Mouse (Mus musculus) intestine, postnatal 0 days (tissue): Measurements from ENCODE around the gene 1700012B07Rik. TPM values are rescaled to one million over a fixed set of nuclear protein-coding genes. Genes with fewer than 3 reads are reported as not detected.
A peak's percentile ranks its signal among the peaks of the same experiment; 100 is the strongest.

ENCODE experiments used
- ATAC-seq: fragments of 200-750 bp; cut with Nextera tagmentation; 2 replicates; pipeline ENCODE4 v1.8.0; 2017; ENCODE audit warnings: mild to moderate bottlenecking, moderate TSS enrichment, moderate library complexity
- H3K27ac ChIP-seq: fragments of 300-500 bp; sonication (generic); 2 replicates; pipeline ENCODE4 v1.5.1; 2014; ENCODE audit warnings: mild to moderate bottlenecking, low read depth, low read length, moderate library complexity
- H3K27me3 ChIP-seq: fragments of 300-500 bp; sonication (generic); replicated peaks from 2 replicates; pipeline ENCODE4 v1.6.1; 2014; ENCODE audit warnings: low read length, mixed read lengths; ENCODE audit not compliant: control insufficient read depth, insufficient read depth
- H3K36me3 ChIP-seq: fragments of 300-500 bp; sonication (generic); 2 replicates; pipeline ENCODE4 v1.6.1; 2014; ENCODE audit warnings: mild to moderate bottlenecking, moderate library complexity; ENCODE audit not compliant: control insufficient read depth, insufficient read depth
- H3K4me1 ChIP-seq: fragments of 300-500 bp; sonication (generic); replicated peaks from 2 replicates; pipeline ENCODE4 v1.6.1; 2014; ENCODE audit warnings: antibody characterized with exemption, low read length, mixed read lengths; ENCODE audit not compliant: control insufficient read depth, insufficient read depth
- H3K4me2 ChIP-seq: fragments of 300-500 bp; sonication (generic); replicated peaks from 2 replicates; pipeline ENCODE4 v1.6.1; 2014; ENCODE audit warnings: low read depth, mild to moderate bottlenecking, moderate library complexity
- H3K4me3 ChIP-seq: fragments of 300-500 bp; sonication (generic); 2 replicates; pipeline ENCODE4 v1.5.1; 2014; ENCODE audit warnings: low read depth, low read length
- H3K9ac ChIP-seq: fragments of 300-500 bp; sonication (generic); 2 replicates; pipeline ENCODE4 v1.6.1; 2014; ENCODE audit warnings: mild to moderate bottlenecking, low read depth, low read length
- H3K9me3 ChIP-seq: fragments of 300-500 bp; sonication (generic); 2 replicates; pipeline ENCODE4 v1.6.1; 2016; ENCODE audit warnings: mixed run types; ENCODE audit not compliant: control insufficient read depth
- CTCF ChIP-seq: sonication (generic); IDR thresholded peaks from 2 replicates; pipeline ENCODE4 v1.5.1; 2016; ENCODE audit warnings: low read depth, mild to moderate bottlenecking, control low read depth, antibody characterized with exemption, moderate library complexity
- WGBS: fragments of 180-500 bp; shearing (Covaris S2); extraction: QIAGEN DNeasy Blood & Tissue Kit; methylation state at CpG from one replicate; pipeline ENCODE4 v1.1.7; 2014; 5-methylcytosine and 5-hydroxymethylcytosine counted together
- polyA plus RNA-seq: library from polyadenylated mRNA; unstranded; fragments of >200 nt; fragmentation: Nextera tagmentation; extraction: Ambion mirVana; gene quantifications from 2 replicates; pipeline ENCODE4 v1.2.1, GENCODE M21; 2015

Gene 1700012B07Rik
- polyA plus RNA-seq, 1 experiment from 2014 or later = not detected

DNA sequence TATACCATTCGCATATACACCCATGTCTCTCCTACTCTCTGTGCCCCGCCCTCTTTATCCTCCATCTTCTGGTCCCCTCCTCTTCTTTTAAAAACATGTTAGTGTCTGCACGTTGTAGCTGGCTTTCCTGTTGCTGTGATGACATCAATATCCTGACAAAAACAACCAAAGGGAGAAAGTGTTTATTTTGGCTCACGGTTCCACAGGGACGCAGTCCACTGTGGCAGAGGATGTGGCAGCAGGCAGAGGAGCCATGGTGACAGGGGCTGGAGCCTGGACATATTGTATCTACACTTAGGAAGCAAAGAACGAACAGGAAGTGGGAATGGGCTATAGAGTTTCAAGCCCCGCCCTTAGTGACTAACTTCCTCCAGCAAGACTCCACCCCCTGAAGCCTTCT lies 36.1 kb upstream of the 1700012B07Rik start:
- TF ChIP-seq CTCF = no peak
- ATAC-seq = no peak
- Histone ChIP-seq H3K27ac (no peak overlapping the region), H3K4me3 (no peak overlapping the region), H3K4me1 (no peaks in the 10 kb centered on the region), H3K9me3 (no peaks in the 10 kb centered on the region), H3K4me2 (no peak overlapping the region), H3K27me3 (no peaks in the 10 kb centered on the region), H3K9ac (no peak overlapping the region), H3K36me3 (no peaks in the 10 kb centered on the region)
- WGBS = 85% methylated on average over 7 of the region's 7 CpGs

DNA sequence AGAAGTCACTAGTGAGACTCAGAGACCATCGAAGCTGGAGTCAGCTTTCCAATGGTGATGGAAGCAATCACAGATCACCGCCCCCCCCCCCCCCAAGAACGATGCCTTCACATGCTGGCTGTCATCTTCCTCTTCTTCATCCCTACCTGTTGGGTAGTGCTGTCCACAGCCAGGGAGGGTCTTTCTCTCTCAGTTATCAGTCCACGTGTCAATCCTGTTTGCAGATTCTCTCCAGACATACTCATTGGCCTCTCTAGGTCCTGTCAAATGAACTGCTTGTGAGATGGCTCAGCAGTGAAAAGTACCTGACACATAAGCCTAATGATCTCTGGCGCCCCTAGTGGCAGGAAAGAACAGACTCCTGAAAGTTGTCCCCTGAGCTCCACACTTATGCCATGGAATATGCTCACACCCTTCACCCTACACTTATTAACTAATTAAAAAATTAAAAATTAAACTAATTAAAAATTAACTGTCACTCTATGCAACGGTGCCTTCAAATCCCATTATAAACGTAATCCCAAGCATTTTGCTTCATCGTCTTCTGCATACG lies 35.4 kb upstream of the 1700012B07Rik start:
- no peak overlapping the region for H3K9ac ChIP-seq
- no peak for ATAC-seq
- peak; percentile 83 for TF ChIP-seq CTCF
- H3K9me3 ChIP-seq = no peaks in the 10 kb centered on the region
- no peak overlapping the region for H3K4me2 ChIP-seq
- 66% methylated on average over 9 of the region's 9 CpGs for WGBS
- no peaks in the 10 kb centered on the region for H3K4me1 ChIP-seq
- H3K4me3 ChIP-seq = no peak overlapping the region
- H3K27ac ChIP-seq = no peak overlapping the region
- H3K27me3 ChIP-seq = no peaks in the 10 kb centered on the region
- no peaks in the 10 kb centered on the region for H3K36me3 ChIP-seq

DNA sequence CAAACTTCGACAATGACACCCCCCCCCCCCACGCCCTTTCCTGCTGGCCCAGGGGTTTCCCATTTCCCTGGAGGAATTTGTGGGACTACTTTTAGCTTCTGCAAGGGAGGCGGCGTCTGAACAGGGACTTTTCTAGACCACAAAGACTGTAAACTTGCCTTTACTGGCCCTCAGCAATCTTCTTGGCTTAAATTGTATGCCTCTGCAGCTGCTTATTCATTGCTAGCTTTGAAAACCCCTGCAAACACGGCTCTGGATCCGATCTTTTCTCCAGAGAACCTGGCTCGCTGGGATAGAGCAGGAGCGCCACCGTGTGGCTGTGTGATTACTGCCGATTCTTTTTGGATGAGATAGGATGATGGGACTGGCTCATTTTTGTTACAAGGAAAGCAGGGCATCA lies 32.7 kb upstream of the 1700012B07Rik start:
- H3K4me2 ChIP-seq = peak overlapping the region; percentile 39
- no peaks in the 10 kb centered on the region for H3K4me1 ChIP-seq
- H3K27ac ChIP-seq = no peak overlapping the region
- no peak for ATAC-seq
- no peak overlapping the region for H3K4me3 ChIP-seq
- H3K9me3 ChIP-seq = no peaks in the 10 kb centered on the region
- TF ChIP-seq CTCF = peak; percentile 100
- H3K9ac ChIP-seq = no peak overlapping the region
- H3K27me3 ChIP-seq = no peaks in the 10 kb centered on the region
- no peaks in the 10 kb centered on the region for H3K36me3 ChIP-seq
- WGBS = 4% methylated on average over 10 of the region's 10 CpGs

DNA sequence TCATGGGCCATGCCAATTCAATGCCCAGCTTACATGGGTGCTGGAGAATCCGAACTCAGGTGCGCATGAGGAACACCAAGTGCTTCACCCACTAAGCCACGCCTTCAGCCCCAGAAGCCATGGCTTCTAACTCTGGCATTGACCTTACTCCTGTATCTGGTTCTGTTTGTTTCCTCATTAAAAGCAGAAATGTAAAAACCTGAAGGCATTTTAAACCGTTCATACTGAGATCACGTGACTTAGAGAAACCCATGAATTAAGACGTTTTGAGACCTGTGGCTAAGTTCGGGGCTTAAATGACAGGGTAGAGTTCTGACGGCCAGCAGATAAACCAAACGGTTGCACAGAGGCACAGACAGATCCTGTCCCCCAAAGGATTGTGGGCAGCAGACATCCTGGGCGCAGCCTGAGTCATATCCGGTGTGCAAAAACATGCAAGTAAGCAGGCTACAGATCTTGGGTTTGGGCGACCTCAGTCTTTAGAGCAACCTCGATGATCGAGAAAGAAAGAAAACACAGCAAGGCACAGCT lies 32.2 kb upstream of the 1700012B07Rik start:
- Histone ChIP-seq H3K4me2 (peak overlapping the region; percentile 39), H3K4me3 (no peak overlapping the region), H3K27me3 (no peaks in the 10 kb centered on the region), H3K9me3 (no peaks in the 10 kb centered on the region), H3K27ac (no peak overlapping the region), H3K4me1 (no peaks in the 10 kb centered on the region), H3K9ac (no peak overlapping the region), H3K36me3 (no peaks in the 10 kb centered on the region)
- ATAC-seq = no peak
- TF ChIP-seq CTCF = no peak
- 61% methylated on average over 14 of the region's 14 CpGs for WGBS

DNA sequence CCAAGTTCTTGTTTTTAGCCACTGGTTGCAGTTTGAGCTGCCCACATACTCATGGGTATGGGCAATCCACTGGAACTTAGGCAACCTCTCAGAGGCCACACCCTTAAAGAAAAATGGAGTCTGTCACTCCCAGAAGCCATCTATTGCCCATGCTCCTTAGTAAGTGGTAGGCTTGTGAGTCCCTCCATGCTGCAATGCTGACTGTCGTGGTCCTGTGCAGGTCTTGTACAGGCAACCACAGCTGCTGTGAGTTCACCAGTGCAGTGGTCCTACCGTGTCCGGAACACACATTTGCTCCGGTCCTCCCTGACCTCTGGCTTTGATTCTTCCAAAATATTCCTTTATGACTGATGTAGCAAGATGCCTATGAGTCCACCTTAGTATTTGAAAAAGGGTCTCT lies 31.6 kb upstream of the 1700012B07Rik start:
- H3K4me3 ChIP-seq = no peak overlapping the region
- 96% methylated on average over 4 of the region's 4 CpGs for WGBS
- no peak overlapping the region for H3K9ac ChIP-seq
- H3K27ac ChIP-seq = no peak overlapping the region
- no peaks in the 10 kb centered on the region for H3K36me3 ChIP-seq
- no peak for ATAC-seq
- no peaks in the 10 kb centered on the region for H3K4me1 ChIP-seq
- TF ChIP-seq CTCF = no peak
- no peaks in the 10 kb centered on the region for H3K27me3 ChIP-seq
- H3K4me2 ChIP-seq = no peak overlapping the region
- no peaks in the 10 kb centered on the region for H3K9me3 ChIP-seq

DNA sequence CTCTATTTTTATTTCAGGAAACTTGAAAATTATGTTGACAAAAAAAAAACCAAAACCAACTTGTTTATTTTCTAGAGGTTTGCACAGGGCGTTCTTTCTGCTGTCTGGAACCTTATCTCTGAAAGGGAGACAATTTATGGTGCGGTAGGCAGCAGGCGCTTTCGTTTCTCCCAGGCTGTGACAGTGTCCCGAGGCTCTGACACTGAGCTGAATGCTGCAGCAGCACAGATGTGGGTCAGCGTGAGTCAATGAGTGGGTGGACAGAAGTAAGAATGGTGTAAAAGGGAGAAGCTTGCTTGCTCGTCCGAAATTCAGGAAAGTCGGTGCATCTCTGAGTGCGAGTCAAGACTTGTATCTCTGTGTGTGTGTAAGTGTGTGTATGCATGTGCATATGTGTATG lies 29.2 kb upstream of the 1700012B07Rik start:
- H3K4me3 ChIP-seq = no peak overlapping the region
- H3K4me1 ChIP-seq = no peaks in the 10 kb centered on the region
- no peaks in the 10 kb centered on the region for H3K36me3 ChIP-seq
- no peak overlapping the region for H3K9ac ChIP-seq
- TF ChIP-seq CTCF = no peak
- WGBS = 59% methylated on average over 10 of the region's 10 CpGs
- ATAC-seq = no peak
- no peak overlapping the region for H3K4me2 ChIP-seq
- H3K27ac ChIP-seq = no peak overlapping the region
- H3K27me3 ChIP-seq = no peaks in the 10 kb centered on the region
- no peaks in the 10 kb centered on the region for H3K9me3 ChIP-seq

DNA sequence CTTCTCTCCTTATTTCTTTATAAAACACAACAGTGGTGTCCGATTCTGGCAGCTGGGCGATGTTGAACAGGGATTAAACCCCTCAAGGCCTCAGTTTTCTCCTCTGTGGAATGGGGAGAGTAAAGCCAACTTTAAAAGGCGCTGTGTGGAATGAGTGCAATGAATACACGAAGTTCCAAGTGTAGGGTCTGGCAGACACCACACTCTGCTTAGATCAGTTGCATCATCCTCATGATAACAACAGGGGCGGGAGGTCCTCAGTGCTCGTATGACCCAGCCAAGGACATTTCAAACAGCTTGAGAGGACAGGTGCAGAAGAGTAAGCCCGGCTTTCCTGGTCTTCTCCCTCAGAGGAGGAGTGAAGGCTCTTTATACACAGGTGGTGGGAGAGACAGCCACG lies 26.2 kb upstream of the 1700012B07Rik start:
- no peaks in the 10 kb centered on the region for H3K9me3 ChIP-seq
- no peak for ATAC-seq

More for the DNA sequence above, 26.2 kb upstream of the 1700012B07Rik start:
- Histone ChIP-seq H3K4me1 (no peaks in the 10 kb centered on the region), H3K4me2 (no peak overlapping the region), H3K36me3 (no peaks in the 10 kb centered on the region), H3K9ac (no peak overlapping the region), H3K27me3 (no peaks in the 10 kb centered on the region), H3K27ac (no peak overlapping the region), H3K4me3 (no peak overlapping the region)
- TF ChIP-seq CTCF = no peak
- 76% methylated on average over 8 of the region's 8 CpGs for WGBS
